Mouse (Mus musculus) bone marrow macrophage, adult 2 months (primary cell): ENCODE results near the gene Zfp771.

Experiments used
- CTCF ChIP-seq: IDR thresholded peaks from 2 replicates; pipeline ENCODE4 v1.5.1; 2012; ENCODE audit warnings: low read depth, mild to moderate bottlenecking, low read length, moderate library complexity
- POLR2A ChIP-seq: IDR thresholded peaks from 2 replicates; pipeline ENCODE4 v1.6.1; 2012; ENCODE audit warnings: mild to moderate bottlenecking, low read depth, low read length, borderline replicate concordance

DNA sequence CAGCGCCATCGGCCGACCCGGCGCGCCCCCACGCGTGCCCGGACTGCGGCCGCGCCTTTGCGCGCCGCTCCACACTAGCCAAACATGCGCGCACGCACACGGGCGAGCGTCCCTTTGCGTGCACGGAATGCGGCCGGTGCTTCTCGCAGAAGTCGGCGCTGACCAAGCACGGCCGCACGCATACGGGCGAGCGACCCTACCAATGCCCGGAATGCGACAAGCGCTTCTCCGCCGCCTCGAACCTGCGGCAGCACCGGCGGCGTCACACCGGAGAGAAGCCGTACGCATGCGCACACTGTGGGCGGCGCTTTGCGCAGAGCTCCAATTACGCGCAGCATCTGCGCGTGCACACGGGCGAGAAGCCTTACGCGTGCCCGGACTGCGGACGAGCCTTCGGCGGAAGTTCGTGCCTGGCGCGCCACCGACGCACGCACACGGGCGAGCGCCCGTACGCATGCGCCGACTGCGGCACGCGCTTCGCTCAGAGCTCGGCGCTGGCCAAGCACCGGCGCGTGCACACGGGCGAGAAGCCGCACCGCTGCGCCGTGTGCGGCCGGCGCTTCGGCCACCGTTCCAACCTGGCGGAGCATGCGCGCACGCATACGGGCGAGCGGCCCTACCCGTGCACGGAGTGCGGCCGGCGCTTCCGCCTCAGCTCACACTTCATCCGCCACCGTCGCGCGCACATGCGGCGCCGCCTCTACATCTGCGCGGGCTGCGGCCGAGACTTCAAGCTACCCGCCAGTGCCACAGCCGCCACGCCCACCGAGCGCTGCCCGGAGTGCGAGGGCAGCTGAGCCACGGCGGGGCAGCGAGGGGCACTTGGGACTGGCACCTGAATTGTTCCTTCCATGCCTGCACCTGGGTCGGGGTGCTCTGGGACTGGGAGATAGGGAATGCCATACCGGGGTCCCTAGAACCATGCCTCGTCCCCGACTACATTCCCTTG, 10.0 kb downstream of the Zfp771 start:
- no peak for TF ChIP-seq CTCF
- TF ChIP-seq POLR2A, result no peak
